ENCODE assay signal across 33 mouse cellular contexts in genomic region chr13:24958671-24959070, GRCm38 (mm10). TPM values are rescaled to one million over a fixed set of nuclear protein-coding genes. Genes with fewer than 3 reads are reported as not detected.
"Had no signal": no experiment of that assay in that cellular context is flagged by ENCODE, and none has a peak within 500 bp of the region (broad histone marks: within the 10 kb centered on the region; RNA-seq: fewer than 3 reads in every experiment).

No protein-coding gene starts in this region.

- H3K4me3 ChIP-seq: limb, embryonic 10.5 days; limb, embryonic 12.5 days; limb, embryonic 13.5 days; limb, embryonic 15.5 days; liver, embryonic 12.5 days; liver, embryonic 13.5 days; liver, embryonic 15.5 days; lung, embryonic 15.5 days; megakaryocyte, embryonic 14.5 days; midbrain, embryonic 10.5 days; midbrain, embryonic 12.5 days; midbrain, embryonic 13.5 days; midbrain, embryonic 15.5 days; myocyte; neural tube, embryonic 12.5 days had no signal

- H3K9ac ChIP-seq: limb, embryonic 12.5 days; limb, embryonic 13.5 days; limb, embryonic 15.5 days; liver, embryonic 12.5 days; liver, embryonic 13.5 days; liver, embryonic 14.5 days; liver, embryonic 15.5 days; liver, postnatal 0 days; lung, embryonic 14.5 days; lung, embryonic 15.5 days; midbrain, embryonic 12.5 days; midbrain, embryonic 13.5 days; midbrain, embryonic 15.5 days; neural tube, embryonic 12.5 days had no signal

- H3K4me1 ChIP-seq: limb, embryonic 10.5 days; limb, embryonic 12.5 days; limb, embryonic 13.5 days; limb, embryonic 15.5 days; liver, embryonic 12.5 days; midbrain, embryonic 10.5 days; midbrain, embryonic 12.5 days; midbrain, embryonic 13.5 days; midbrain, embryonic 15.5 days; neural tube, embryonic 12.5 days had no signal

- H3K9me3 ChIP-seq: limb, embryonic 10.5 days; limb, embryonic 12.5 days; limb, embryonic 13.5 days; limb, embryonic 15.5 days; liver, embryonic 12.5 days; liver, embryonic 13.5 days; liver, embryonic 15.5 days; lung, embryonic 15.5 days; megakaryocyte, embryonic 14.5 days; midbrain, embryonic 10.5 days; midbrain, embryonic 12.5 days; midbrain, embryonic 13.5 days; midbrain, embryonic 15.5 days; neural tube, embryonic 12.5 days had no signal

- ATAC-seq: liver, embryonic 12.5 days; liver, postnatal 0 days; lung, postnatal 0 days; midbrain, embryonic 13.5 days; midbrain, embryonic 15.5 days; midbrain, embryonic 16.5 days had no signal

- DNase-seq: left cerebral cortex, postnatal 4 days; liver; liver, embryonic 13.5 days; liver, postnatal 0 days; lung, adult 18-20 months; lung, adult 2 months; lung, embryonic 14.5 days; lung, postnatal 10 days; lung, postnatal 14 days; lung, postnatal 36 days; lung, postnatal 4 days; midbrain, embryonic 14.5 days had no signal

- H3K27me3 ChIP-seq: limb, embryonic 15.5 days; lung, embryonic 15.5 days; midbrain, embryonic 12.5 days; midbrain, embryonic 13.5 days; midbrain, embryonic 15.5 days; neural tube, embryonic 12.5 days had no signal

- H3K27ac ChIP-seq: limb, embryonic 10.5 days; limb, embryonic 12.5 days; limb, embryonic 13.5 days; limb, embryonic 15.5 days; liver, embryonic 12.5 days; liver, embryonic 13.5 days; liver, embryonic 14.5 days; liver, embryonic 15.5 days; lung, embryonic 15.5 days; macrophage; midbrain, embryonic 10.5 days; midbrain, embryonic 12.5 days; midbrain, embryonic 13.5 days; midbrain, embryonic 15.5 days; neural tube, embryonic 12.5 days had no signal

- H3K4me2 ChIP-seq: limb, embryonic 12.5 days; limb, embryonic 13.5 days; limb, embryonic 15.5 days; liver, embryonic 11.5 days; liver, embryonic 12.5 days; liver, embryonic 13.5 days; liver, embryonic 15.5 days; lung, embryonic 14.5 days; lung, embryonic 15.5 days; midbrain, embryonic 11.5 days; midbrain, embryonic 12.5 days; midbrain, embryonic 13.5 days; midbrain, embryonic 15.5 days; neural tube, embryonic 12.5 days had no signal

- H3K36me3 ChIP-seq: limb, embryonic 10.5 days; limb, embryonic 12.5 days; limb, embryonic 13.5 days; limb, embryonic 15.5 days; liver, embryonic 12.5 days; liver, embryonic 13.5 days; liver, embryonic 15.5 days; lung, embryonic 15.5 days; midbrain, embryonic 10.5 days; midbrain, embryonic 12.5 days; midbrain, embryonic 13.5 days; midbrain, embryonic 15.5 days; neural tube, embryonic 12.5 days had no signal

RNA-seq across cellular contexts. Expression of gene Aldh5a1, which starts 21.2 kb away (rescaled TPM):
- total RNA-seq: monocyte, adult 5-6 weeks had no signal
